Mouse (Mus musculus) liver, postnatal 0 days (tissue): ENCODE results near the gene Vps26c. TPM values are rescaled to one million over a fixed set of nuclear protein-coding genes. Genes with fewer than 3 reads are reported as not detected.
"Not testable (repeated sequence)": the region's sequence is repeated elsewhere in the genome, so short reads cannot be mapped to it uniquely, and the experiment has no call there.

Experiments
- ATAC-seq: fragments of 200-750 bp; cut with Nextera tagmentation; 2 replicates; pipeline ENCODE4 v1.8.0; 2017; ENCODE audit warnings: mild to moderate bottlenecking, moderate library complexity
- DNase-seq: peaks from one replicate; pipeline ENCODE4 v3.0.0-alpha.2; 2016
- H3K27ac ChIP-seq: fragments of 300-500 bp; sonication (generic); 2 replicates; pipeline ENCODE4 v1.5.1; 2014; ENCODE audit warnings: antibody characterized with exemption, moderate library complexity, mild to moderate bottlenecking, low read depth
- H3K27me3 ChIP-seq: fragments of 300-500 bp; sonication (generic); 2 replicates; pipeline ENCODE4 v1.6.1; 2014; ENCODE audit warnings: low read length, control low read depth, mixed read lengths; ENCODE audit not compliant: insufficient read depth
- H3K36me3 ChIP-seq: fragments of 300-500 bp; sonication (generic); replicated peaks from 2 replicates; pipeline ENCODE4 v1.6.1; 2014; ENCODE audit warnings: mild to moderate bottlenecking, control low read depth, low read length, moderate library complexity, mixed read lengths; ENCODE audit not compliant: insufficient read depth
- H3K4me1 ChIP-seq: fragments of 300-500 bp; sonication (generic); 2 replicates; pipeline ENCODE4 v1.6.1; 2014; ENCODE audit warnings: antibody characterized with exemption, mild to moderate bottlenecking, control low read depth; ENCODE audit not compliant: insufficient read depth
- H3K4me2 ChIP-seq: fragments of 300-500 bp; sonication (generic); 2 replicates; pipeline ENCODE4 v1.6.1; 2014; ENCODE audit warnings: low read depth, mild to moderate bottlenecking, low read length, moderate library complexity, mixed read lengths
- H3K4me3 ChIP-seq: fragments of 300-500 bp; sonication (generic); 2 replicates; pipeline ENCODE4 v1.5.1; 2014; ENCODE audit warnings: low read depth, low read length
- H3K9ac ChIP-seq: fragments of 300-500 bp; sonication (generic); replicated peaks from 2 replicates; pipeline ENCODE4 v1.6.1; 2014; ENCODE audit warnings: mild to moderate bottlenecking, moderate library complexity
- H3K9me3 ChIP-seq: fragments of 300-500 bp; sonication (generic); 2 replicates; pipeline ENCODE4 v1.6.1; 2016; ENCODE audit warnings: mild to moderate bottlenecking, control low read depth, low read length, mixed read lengths
- CTCF ChIP-seq: sonication (generic); IDR thresholded peaks from 2 replicates; pipeline ENCODE4 v1.5.1; 2016; ENCODE audit warnings: antibody characterized with exemption, low read depth
- EP300 ChIP-seq: IDR thresholded peaks from 2 replicates; pipeline ENCODE4 v1.6.1; 2016; ENCODE audit warnings: antibody characterized with exemption, low read depth, mild to moderate bottlenecking
- WGBS: fragments of 180-500 bp; shearing (Covaris S2); extraction: QIAGEN DNeasy Blood & Tissue Kit; methylation state at CpG from one replicate; pipeline ENCODE4 v1.1.7; 2014; ENCODE audit not compliant: insufficient replicate concordance; 5-methylcytosine and 5-hydroxymethylcytosine counted together
- polyA plus RNA-seq: library from polyadenylated mRNA; unstranded; fragments of >200 nt; fragmentation: Nextera tagmentation; extraction: Ambion mirVana; gene quantifications from 2 replicates; pipeline ENCODE4 v1.2.1, GENCODE M21; 2015

Vps26c gene
- polyA plus RNA-seq, 1 experiment from 2014 or later, result 16.4 TPM

DNA sequence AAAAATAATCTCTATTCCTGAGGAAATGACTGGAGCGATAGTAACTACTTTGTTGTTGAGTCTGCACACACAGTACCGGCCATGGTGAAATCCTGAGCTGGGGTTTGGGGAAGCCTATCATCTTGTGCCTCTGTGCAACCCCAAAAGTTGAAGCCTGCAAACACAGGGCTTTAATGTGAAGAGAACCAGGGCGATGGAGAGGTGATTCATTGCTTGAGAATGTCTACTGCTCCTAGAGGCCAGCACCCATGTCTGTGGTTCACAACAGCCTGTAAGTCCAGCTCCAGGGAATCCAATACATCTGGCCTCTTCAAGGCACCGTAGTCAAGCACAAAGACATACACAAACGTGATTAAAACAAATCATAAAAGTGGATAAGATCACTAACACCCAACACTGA, 39.3 kb downstream of the Vps26c start:
- Histone ChIP-seq H3K4me1 (no peaks in the 10 kb centered on the region), H3K4me3 (no peak overlapping the region), H3K36me3 (no peaks in the 10 kb centered on the region), H3K9ac (no peak overlapping the region), H3K27ac (no peak overlapping the region), H3K27me3 (no peaks in the 10 kb centered on the region), H3K9me3 (no peaks in the 10 kb centered on the region), H3K4me2 (no peak overlapping the region)
- ATAC-seq (no peak), DNase-seq (no peak)
- no peak for TF ChIP-seq EP300
- no peak for TF ChIP-seq CTCF
- 56% methylated on average over 5 of the region's 5 CpGs for WGBS

DNA sequence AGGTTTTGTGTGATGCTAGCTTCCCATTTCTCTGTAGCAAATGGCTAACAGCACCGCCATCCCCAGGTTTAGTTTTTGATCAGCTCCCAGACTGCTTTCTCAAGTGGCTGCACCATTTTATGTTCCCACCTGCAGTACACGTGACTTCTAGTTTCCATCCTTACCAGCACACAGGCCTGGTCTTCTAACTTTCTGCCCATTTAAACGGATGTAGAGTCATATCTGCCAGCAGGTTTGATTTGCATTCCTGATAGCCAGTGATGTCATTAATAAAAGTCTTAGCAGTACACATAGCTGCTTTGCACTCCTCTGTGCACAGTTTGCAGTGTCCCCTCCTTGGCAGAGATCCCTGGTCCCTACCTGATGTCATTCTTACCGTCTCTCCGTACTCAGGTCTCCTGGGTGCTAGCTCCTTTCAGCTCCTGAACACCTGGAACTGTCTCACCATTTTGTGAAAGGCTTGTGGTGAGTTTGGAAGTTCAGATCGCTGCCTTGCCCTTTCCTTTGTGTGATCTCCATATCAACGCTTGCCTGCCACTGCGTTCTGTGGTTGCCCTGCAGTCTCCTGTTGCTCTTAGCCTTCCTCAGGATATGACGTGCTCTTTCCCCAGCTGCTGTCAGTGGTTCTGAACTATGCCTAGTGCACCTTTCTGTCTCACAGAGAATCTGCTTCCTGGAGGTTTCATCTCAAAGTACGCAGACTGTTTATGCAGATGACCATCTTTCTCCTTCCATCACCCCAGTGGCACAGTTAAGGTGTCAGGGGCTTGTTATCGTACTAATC, 41.7 kb downstream of the Vps26c start:
- Histone ChIP-seq H3K4me2 (no peak overlapping the region), H3K4me1 (no peaks in the 10 kb centered on the region), H3K36me3 (no peaks in the 10 kb centered on the region), H3K9ac (no peak overlapping the region), H3K4me3 (no peak overlapping the region), H3K9me3 (no peaks in the 10 kb centered on the region), H3K27ac (no peak overlapping the region), H3K27me3 (no peaks in the 10 kb centered on the region)
- DNase-seq, result no peak
- WGBS, result 59% methylated on average over 11 of the region's 11 CpGs
- TF ChIP-seq CTCF (no peak), EP300 (no peak)
- no peak for ATAC-seq

DNA sequence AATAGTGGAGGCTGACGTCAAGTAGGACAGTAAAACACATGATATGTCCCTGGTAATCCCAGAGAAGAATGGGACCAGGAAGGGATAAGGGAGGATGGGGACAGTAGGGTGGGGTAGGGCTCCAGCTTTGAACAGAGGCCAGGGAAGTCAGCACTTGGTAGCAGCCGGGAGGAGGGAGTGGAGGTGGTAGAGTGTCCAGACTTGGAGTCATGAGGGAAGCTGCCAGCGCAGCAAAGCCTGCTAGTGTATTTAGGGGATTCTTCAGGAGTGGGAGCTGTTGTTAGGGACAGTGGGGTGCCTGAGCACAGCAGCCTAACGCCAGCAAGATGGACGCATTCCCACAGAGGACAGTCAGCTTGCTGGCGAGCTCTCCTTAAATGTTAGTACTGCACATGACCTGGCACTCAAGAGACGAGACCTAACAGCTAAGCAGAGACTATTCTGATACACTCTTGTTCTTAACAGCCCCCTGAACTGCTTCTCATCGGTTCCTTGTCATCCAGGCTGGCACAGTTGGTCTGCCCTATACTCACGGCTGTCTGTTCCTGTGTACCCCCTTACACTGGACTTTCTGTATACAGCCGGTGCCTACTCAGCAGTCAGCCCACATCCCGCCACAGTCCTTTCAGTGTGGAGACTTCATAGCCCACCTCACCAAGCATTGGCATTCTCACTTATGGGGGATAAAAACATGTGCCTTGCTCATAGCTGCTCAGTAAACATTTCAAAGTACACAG, 53.4 kb downstream of the Vps26c start:
- 82% methylated on average over 11 of the region's 11 CpGs for WGBS
- Histone ChIP-seq H3K4me2 (no peak overlapping the region), H3K9me3 (no peaks in the 10 kb centered on the region), H3K4me3 (no peak overlapping the region), H3K27me3 (no peaks in the 10 kb centered on the region), H3K36me3 (peaks cover 11% of the 10 kb centered on the region), H3K9ac (no peak overlapping the region), H3K27ac (no peak overlapping the region), H3K4me1 (no peaks in the 10 kb centered on the region)
- TF ChIP-seq CTCF (no peak), EP300 (no peak)
- no peak for DNase-seq
- no peak for ATAC-seq

DNA sequence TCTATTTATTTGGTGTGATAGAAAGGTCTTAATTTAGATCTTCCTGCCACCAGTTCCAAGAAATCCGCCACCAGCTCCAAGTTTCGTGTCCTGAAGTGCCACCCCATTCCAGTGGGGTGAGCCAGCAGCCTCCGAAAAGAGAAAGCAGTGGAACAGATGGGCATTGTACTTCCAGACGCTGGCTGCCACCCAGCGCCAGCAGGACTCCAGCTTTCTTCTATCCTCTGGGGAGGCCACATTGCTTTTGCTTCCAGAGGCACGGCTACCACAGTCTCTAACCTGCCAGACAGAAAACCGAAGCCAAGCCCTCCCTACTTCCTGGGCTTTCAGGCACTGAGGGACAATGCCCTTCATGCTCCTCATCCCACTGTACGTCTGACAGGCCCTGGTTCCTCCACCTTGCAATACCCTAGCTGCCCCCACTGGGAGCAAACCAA, 54.1 kb downstream of the Vps26c start:
- ATAC-seq, result no peak
- H3K4me3 ChIP-seq, result no peak overlapping the region
- H3K4me1 ChIP-seq, result no peaks in the 10 kb centered on the region
- no peaks in the 10 kb centered on the region for H3K9me3 ChIP-seq
- DNase-seq, result no peak
- no peak for TF ChIP-seq EP300
- TF ChIP-seq CTCF, result no peak
- no peak overlapping the region for H3K27ac ChIP-seq
- H3K9ac ChIP-seq, result no peak overlapping the region
- H3K4me2 ChIP-seq, result no peak overlapping the region
- 67% methylated on average over 8 of the region's 8 CpGs for WGBS
- H3K27me3 ChIP-seq, result no peaks in the 10 kb centered on the region
- H3K36me3 ChIP-seq, result peaks cover 17% of the 10 kb centered on the region

DNA sequence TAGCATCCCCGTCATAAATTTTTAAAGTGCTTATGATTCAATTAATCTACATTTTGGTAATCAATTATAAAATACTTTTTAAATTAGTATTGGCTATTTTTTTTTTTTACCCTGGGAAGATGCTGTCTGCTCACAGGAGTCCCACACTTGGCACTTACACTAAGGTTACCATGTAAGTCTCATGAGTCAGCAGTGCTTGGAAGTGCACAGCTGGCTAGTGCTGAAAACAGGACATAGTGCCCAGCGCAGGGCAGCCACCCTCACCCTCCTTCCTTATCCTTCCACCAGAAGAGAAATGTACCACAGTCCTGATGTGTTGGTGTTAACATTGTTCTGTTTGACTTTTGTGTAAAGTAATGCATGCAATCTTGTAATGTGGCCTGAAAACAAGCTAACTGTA, 58.2 kb downstream of the Vps26c start:
- DNase-seq, result no peak
- no peaks in the 10 kb centered on the region for H3K4me1 ChIP-seq
- H3K27me3 ChIP-seq, result no peaks in the 10 kb centered on the region
- no peak overlapping the region for H3K4me3 ChIP-seq
- peaks cover 32% of the 10 kb centered on the region for H3K36me3 ChIP-seq
- no peak for ATAC-seq
- no peak overlapping the region for H3K9ac ChIP-seq
- 85% methylated on average over 2 of the region's 2 CpGs for WGBS
- no peak overlapping the region for H3K27ac ChIP-seq
- no peak overlapping the region for H3K4me2 ChIP-seq
- TF ChIP-seq CTCF (no peak), EP300 (no peak)
- no peaks in the 10 kb centered on the region for H3K9me3 ChIP-seq

DNA sequence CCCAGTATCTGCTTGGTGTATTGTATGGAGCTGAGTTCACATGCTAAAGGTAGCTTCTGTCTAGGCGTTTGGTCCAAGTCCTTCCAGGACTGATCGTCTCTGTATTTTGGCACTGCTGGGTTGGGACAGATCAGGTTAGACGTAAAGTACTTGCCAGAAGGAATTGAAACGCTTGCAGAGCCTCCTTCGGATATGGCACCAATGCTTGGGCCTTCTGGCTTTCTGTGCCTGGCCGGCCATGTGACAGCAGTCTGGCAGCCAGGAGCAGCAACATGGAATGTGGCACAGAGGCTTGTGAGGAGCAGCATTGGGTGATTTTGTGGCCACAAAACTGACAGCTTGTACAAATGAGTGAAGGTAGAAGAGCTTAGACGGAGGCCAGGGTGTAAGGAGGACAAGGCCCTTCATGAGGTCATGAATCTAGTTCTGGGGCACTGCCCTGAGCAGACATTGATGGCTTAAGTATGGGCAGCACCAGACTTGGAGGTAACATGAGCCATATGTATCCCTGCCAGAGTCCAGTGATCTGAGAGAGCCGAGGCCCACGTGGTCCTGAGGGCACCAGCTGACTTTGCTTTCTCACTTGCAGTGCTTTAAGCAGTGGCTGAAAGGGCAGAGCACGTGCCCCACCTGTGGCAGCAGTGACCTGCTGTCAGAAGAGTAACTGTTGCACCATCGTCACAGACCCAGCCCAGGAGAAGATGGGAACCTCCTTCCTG, 59.1 kb downstream of the Vps26c start:
- Histone ChIP-seq H3K27me3 (no peaks in the 10 kb centered on the region), H3K4me1 (no peaks in the 10 kb centered on the region), H3K9me3 (no peaks in the 10 kb centered on the region), H3K27ac (no peak overlapping the region), H3K4me2 (no peak overlapping the region), H3K36me3 (peaks cover 36% of the 10 kb centered on the region), H3K4me3 (no peak overlapping the region), H3K9ac (no peak overlapping the region)
- 80% methylated on average over 11 of the region's 11 CpGs for WGBS
- ATAC-seq (peak; percentile 43; the same call in 1 of the 2 replicates), DNase-seq (no peak)
- no peak for TF ChIP-seq CTCF
- no peak for TF ChIP-seq EP300

DNA sequence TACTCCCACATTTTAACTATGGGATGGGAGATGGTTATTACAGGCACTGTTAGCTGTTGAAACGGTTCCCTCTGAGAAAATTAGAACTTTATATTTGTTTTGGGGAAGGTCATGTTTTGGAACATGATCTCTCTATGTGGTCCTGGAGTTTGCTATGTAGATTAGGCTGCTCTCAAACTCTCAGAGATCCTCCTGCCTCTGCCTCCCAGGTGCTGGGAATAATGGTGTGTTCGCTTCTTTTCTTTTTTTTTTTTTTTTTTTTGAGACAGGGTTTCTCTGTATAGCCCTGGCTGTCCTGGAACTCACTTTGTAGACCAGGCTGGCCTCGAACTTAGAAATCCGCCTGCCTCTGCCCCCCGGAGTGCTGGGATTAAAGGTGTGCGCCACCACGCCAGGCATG, 60.3 kb downstream of the Vps26c start:
- H3K4me3 ChIP-seq, H3K27ac ChIP-seq, ATAC-seq, H3K9me3 ChIP-seq, DNase-seq, H3K4me1 ChIP-seq, H3K9ac ChIP-seq, H3K4me2 ChIP-seq, H3K27me3 ChIP-seq: not testable (repeated sequence)
- peaks cover 36% of the 10 kb centered on the region for H3K36me3 ChIP-seq
- 83% methylated on average over 7 of the region's 7 CpGs for WGBS
